Mouse (Mus musculus) liver, postnatal 0 days (tissue): Measurements from ENCODE around the gene Slamf8.

Experiments
- CTCF ChIP-seq: sonication (generic); IDR thresholded peaks from 2 replicates; pipeline ENCODE4 v1.5.1; 2016; ENCODE audit warnings: antibody characterized with exemption, low read depth
- EP300 ChIP-seq: IDR thresholded peaks from 2 replicates; pipeline ENCODE4 v1.6.1; 2016; ENCODE audit warnings: antibody characterized with exemption, low read depth, mild to moderate bottlenecking

GRCm38 (mm10) chr1:172602326-172602725 lies 12.0 kb upstream of the Slamf8 start, which contains the start of gene Fcrl6:
- TF ChIP-seq CTCF: no peak
- TF ChIP-seq EP300: no peak
